Mouse (Mus musculus) heart, postnatal 0 days (tissue): Measurements from ENCODE around the gene Mpnd.

ENCODE experiments used
- CTCF ChIP-seq: IDR thresholded peaks from 2 replicates; pipeline ENCODE4 v1.5.1; 2016; ENCODE audit warnings: antibody characterized with exemption, control low read depth, low read depth
- EP300 ChIP-seq: IDR thresholded peaks from 2 replicates; pipeline ENCODE4 v1.6.1; 2016; ENCODE audit warnings: antibody characterized with exemption, low read depth

DNA sequence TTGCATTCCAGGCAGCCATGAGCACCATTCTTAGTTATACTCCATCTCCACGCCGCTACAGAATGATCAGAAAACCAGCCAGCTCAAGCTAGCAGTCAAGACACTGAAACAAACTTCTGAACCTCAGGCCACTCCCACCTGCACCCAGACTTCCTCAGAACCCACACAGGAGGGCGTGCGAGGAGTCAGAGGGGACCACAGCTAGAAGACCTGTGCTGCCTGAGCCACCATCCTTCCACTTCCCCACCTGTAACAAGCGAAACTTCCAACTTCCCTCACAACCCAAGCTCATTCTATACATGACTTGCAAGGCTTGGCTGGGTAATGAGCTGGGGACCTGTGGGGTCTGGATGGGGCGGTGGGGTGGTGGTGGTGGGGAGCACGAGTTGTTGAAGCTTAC, 27.3 kb downstream of the Mpnd start:
- TF ChIP-seq CTCF (no peak), EP300 (no peak)
